Mouse (Mus musculus): ENCODE measurements around the gene Casc3.

- TF ChIP-seq GATA1 (IDR thresholded peaks at IDR 0.05; ENCODE audit: borderline replicate concordance, low read length) (no peak), FLI1 (IDR thresholded peaks at IDR 0.05; ENCODE audit: low read length) (no peak)
These were observed 41.3 kb downstream of the Casc3 start for GRCm38 (mm10) chr11:98846016-98846415.
